Mouse (Mus musculus): ENCODE measurements around the gene Apobr.
A peak's percentile ranks its signal among the peaks of the same experiment; 100 is the strongest.

Gene Apobr

DNA sequence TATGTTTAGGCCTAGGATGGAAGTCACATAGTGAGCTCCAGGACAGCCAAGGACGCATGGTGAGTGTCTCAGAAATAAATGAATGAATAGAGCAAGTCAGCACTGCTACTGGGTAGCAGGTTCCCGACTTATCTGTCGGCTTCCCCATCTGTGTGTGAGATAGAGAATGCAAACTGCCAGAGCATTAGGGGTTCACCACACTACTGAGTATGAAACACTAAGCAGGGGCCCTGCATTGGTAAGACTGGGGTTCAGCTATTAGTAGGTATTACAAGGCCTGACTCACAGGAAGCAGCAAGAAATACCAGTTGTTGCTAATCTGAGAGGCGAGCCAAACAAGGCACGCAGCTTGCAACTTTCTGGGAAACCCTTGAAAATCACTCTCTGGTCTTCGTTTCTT is 14.2 kb downstream of the Apobr start:
- DNase-seq (ENCODE audit: low read depth) = no peak

DNA sequence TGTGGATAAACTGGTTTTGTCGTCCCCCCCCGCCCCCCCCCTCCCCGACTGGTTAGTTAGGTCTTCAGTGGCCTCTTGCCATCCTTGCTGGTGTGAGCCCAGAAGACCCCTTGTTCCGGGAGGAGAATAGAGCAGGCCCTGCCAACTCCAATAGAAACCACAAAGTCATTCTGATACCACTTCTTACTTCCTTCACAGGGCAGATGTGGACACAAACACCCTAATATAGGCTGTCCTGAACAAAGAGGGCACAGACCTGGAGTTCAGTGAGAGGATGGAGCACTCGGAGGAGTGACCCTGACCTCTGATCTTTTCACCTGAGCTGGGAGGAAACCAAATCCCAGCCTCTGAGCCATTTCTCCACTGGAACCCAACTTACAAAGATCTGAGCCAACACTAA is 17.2 kb downstream of the Apobr start:
- DNase-seq (ENCODE audit: low read depth) = no peak

DNA sequence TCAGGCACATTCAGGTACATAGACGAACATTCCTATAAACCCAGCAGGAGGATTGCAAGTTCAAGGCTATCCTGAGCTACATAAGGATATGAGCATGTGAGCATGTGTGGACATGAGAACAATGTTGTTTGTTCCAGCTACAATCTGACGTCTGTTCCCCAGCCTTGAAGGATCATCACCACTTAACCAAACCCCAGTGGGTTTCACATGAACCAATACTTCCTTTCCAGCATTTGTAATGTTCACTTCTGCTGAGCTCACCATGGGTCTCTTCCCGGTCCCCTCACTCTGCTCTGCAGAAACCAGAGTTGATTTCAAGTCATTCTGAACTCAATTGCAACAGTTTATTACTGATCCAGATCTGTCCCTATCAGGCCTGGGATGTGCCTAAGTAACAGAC is 17.9 kb downstream of the Apobr start:
- no peak for DNase-seq (ENCODE audit: low read depth)

DNA sequence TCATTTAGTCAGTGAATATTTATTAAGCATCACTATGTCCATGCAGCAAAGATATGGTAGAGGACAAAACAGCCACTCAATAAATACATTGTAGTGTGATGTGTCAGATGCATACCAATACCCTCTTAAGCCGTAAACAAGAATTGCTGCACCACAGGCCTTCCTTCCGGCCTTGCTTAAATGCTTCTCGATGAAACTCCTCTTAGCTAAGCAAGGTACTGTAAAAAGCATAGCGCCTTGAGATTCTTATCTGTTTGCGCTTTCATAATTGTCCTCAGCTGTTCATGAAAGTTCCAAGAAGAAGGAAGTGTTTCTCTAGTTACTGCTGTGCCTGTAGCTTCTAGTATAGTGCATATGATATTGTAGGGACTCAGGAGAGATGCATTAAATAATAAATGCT is 21.9 kb downstream of the Apobr start:
- no peak for DNase-seq (ENCODE audit: low read depth)

DNA sequence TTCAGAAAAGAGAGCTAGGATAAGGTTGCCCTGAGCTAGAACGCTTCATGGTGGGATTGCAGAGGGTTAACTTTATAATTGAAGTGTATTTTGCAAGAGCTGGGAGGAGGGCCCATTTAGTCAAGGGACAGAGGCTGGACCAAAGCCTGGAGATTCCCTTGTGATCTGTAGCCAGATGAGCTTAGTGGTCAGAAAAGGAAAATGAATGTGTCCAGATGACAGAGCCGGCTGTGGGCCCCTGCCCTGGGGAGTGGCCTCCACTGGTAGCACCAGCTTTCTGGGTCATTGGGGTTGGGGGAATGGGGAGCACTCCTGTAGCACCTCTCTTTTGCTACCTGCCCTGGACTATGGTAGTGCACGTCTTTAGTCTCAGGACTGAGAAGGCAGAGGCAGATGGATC is 22.3 kb downstream of the Apobr start:
- DNase-seq (ENCODE audit: low read depth) = no peak

DNA sequence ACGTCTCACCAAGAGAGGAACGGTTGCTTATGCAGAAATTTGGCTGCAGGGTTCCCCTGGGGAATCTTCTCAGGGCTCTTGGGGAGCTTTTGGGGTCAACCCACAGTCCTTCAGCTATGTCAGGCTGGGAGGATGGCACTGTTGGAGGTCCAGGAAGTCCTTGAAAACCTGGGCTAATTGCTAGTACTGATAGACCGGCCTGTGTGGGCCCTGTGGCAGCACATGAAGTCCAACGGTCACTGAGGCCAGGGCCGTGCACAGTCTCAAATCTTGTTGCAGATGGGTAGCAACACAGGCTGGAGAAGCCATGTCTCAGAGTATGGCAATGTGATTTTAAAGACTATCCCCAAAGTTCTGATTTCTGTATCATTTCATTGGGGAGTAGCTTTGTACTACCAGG is 23.1 kb downstream of the Apobr start:
- DNase-seq (ENCODE audit: low read depth) = no peak

DNA sequence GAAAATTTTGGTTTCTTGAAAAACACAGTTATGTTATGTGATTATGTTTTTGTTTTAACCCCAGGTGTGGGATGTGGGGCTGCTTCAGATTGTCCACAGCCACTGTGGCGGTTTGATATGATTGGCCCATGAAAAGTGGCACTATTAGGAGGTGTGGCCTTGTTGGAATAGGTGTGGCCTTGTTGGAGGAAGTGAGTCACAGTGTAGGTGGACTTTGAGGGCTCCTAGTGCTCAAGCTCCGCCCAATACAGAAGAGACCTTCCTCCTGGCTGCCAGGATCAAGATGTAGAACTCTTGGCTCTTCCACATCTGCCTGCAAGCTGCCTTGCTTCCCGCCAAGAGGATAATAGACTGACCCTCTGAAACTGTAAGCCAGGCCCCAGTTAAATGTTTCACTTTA is 28.0 kb downstream of the Apobr start:
- no peak for DNase-seq (ENCODE audit: low read depth)

DNA sequence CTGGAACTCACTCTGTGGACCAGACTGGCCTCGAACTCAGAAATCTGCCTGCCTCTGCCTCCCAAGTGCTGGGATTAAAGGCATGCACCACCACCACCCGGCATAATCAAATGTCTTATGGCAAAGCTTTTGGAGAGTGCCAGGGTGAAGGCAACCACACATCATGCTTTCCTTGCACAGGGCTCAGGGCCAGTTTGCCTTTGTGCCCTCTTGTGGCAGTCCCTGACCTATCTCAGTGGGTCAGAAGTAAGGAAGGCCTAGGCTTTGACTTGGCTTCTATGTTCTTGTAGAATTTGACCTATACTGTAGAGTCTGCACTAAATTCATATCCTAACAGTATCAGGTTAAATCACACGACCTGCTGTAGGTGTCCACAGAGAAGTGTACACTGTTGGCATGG is 32.0 kb downstream of the Apobr start:
- DNase-seq (ENCODE audit: low read depth) = no peak

DNA sequence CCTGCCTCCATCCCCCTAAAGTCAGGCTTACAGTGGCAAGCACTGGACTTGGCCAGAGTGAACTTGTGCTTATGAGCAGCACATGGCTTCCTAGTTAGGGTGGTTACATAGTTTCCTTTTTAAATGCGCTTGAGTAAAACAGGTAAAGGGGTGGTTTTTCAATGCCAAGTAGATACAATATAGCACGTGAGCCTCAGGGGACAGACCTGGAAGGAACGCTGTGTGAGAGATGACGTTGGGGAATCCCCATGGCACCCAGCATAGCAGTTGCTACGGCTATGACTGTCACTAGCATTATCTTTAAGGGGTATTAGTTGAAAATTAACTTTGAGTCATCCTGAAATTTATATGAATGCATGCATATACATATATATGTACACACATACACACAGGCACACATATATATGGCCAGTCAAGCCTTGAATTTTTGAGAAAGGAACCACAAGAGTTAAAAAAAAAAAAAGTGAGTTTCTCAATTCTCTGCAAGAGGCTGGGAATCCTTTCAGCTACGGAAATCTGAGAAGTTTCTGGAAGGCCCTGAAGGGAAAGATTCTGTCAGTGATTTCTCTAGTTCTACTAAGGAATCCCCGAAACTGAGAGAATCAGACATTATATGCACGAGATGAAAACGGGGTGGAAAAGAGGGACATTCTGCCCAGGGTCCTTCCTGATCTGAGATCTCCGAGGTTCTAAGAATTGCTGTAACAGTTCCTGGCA is 35.0 kb downstream of the Apobr start:
- DNase-seq (ENCODE audit: low read depth) = no peak

DNA sequence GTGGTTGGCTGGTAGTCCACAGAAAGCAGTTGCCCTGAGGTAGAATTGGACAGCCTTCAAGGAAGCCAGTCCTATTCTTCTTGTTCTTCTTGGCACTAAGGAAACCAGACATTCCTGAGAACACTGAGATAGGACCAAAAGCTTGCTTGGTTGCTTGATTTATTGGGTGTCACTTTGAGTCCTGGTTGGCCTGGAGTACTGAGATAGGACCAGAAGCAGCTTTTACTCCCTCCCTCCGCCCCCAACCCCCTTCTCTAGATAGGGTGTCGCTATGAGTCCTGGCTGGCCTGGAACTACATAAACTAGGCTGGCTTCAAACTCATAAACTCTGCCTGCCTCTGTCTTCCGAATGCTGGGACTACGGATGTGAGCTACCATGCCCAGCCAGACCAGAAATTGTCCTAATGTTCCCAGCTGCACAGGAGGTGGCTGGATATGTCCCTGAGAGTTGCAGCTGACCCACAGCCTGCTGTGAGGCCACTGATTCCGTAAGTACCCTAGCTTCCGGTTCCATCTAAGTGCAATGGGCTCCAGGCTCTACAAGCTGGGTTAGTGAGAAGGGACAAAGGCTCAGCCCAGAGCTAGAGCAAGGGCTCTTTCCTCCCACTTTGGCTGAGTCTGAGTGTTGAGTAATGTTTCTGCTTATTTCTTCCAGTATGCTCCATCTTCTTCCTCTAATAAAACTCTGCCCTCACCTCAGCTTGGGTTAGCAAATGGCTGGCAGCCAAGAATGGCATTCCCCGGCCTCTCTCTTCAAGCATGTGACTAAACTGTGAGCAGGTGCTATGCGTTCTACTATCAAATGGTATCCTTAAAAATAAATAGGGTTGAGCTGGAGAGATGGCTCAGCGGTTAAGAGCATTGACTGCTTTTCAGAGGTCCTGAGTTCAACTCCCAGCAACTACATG is 37.0 kb downstream of the Apobr start:
- peak; percentile 46 for DNase-seq (ENCODE audit: low read depth)

DNA sequence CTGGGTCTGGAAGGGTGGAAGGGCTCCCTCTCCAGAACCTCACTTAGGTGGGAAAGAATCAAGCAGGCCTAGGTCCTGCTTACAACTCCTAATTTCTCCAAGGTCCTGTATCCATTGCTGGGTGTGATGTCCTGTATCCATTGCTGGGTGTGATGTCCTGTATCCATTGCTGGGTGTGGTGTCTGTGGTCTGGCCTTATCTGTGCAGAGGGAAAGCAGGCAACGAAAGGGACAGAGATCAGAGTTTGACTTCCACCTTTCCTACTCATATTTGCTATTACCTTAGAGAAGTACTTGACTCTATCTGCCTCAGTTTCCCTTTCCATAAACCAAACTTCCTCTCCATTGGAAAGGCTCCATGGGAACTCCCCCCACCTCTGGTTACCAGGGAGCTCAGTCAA is 38.6 kb downstream of the Apobr start:
- DNase-seq (ENCODE audit: low read depth) = peak; percentile 23

DNA sequence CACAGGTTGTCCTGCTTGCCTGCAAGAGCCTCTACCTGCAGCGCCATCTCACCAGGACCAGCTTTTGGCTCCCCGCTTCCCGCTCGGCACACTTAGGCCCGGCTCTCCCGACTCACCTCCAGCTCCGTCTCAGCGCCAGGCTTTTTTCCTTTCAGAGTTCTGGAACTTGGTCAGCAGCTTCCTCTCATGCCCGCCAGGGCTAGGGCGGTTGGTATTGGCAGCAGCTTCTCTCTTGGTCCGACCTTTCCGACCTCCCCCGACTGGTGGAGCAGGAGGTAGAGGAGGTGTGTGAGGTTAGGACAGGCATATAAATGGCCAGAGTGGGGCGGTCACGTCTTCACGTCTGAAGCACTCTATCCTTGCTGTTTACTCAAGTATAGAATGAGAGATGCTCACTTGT is 40.0 kb downstream of the Apobr start:
- no peak for DNase-seq (ENCODE audit: low read depth)

DNA sequence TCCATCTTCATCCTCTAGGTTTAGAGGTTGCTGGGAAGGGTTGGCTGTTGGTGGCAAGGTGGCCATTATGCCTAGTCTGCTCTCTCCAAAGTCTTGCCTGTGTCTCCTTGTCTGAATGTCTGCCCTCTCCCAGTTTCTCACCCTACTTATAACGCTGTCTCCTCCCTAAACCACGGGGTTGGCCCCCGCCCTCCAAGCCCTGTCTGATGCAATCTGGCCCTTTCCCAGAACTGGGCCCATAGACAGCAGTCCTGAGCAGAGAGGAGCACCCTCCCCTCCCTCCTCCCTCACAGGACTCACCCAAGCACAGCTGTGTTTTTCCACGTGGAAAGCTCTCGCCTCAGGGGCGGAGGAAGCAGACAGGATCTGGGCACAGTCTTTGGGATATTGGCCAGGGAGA is 40.6 kb downstream of the Apobr start:
- peak; percentile 62 for DNase-seq (ENCODE audit: low read depth)

DNA sequence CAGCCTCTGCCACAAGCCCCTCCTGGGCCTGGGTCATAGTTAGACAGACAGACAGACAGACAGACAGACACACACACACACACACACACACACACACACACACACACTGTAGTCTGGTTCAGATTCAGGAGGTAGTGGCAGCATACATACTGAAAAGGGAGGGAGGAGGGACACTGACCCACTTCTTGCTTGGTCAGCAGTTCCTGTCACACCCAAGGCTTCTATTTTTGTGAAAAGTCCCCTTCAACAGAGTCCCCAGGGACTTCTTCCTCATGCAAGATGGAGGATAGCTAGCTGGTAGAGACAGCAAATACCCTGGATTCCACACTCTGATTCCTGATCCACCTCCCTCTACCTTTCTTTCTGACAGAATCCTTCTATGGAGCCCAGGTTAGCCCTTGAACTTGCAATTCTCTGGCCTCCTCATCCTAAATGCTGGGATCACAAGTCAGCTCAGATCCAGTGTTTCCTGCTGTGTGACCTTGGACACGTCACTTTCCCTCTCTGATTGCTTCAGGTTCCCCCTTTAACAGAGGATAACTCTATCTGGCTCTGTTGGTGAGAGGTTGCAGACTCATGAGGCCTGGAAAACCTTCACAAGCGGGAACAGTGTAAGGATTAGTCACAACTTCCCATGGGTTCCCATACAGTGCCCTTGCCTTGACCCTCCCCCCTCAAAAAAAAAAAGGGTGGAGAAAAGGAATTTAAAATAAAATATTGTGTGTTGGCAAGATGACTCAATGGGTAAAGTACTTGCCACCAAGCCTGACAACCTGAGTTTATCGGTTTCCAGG is 41.3 kb downstream of the Apobr start:
- DNase-seq (ENCODE audit: low read depth) = no peak

DNA sequence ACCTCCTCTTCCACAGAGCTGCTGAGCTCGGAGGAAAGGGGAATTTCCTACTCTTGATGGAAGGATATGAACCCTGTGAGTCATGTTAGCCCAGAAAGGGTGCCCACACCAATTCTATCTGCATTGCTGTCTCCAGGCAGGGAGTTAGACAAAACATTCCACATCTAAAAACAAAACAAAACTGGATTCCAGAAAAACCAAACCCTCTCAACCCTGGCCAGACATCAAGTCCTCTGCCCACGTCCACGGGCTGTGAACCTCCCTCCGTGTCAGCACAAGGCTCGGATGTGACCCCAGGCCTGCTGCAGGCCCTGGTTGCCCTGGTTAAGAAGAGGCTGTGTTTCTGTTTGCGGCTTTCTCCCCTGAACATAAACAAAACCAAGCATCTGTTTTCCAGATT is 43.4 kb downstream of the Apobr start:
- DNase-seq (ENCODE audit: low read depth) = no peak

DNA sequence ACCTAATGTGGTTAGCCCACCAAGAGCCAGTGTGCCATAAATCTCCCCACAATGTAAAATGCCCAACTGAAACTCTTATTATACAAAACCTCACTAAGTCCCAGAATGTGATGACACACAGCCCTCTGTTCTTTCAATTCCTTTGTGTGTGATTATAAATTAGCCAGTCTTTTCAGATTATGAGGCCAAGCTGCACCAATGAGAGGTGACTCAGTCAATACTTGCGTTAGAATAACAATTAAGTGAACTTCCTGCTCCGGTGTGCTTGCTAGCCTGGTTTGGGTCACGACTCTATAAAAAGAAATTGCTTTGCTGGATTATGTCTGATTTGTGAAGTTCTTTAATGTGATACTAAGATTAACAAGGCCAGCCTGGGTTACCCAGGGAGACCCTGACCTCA is 45.2 kb downstream of the Apobr start:
- no peak for DNase-seq (ENCODE audit: low read depth)

DNA sequence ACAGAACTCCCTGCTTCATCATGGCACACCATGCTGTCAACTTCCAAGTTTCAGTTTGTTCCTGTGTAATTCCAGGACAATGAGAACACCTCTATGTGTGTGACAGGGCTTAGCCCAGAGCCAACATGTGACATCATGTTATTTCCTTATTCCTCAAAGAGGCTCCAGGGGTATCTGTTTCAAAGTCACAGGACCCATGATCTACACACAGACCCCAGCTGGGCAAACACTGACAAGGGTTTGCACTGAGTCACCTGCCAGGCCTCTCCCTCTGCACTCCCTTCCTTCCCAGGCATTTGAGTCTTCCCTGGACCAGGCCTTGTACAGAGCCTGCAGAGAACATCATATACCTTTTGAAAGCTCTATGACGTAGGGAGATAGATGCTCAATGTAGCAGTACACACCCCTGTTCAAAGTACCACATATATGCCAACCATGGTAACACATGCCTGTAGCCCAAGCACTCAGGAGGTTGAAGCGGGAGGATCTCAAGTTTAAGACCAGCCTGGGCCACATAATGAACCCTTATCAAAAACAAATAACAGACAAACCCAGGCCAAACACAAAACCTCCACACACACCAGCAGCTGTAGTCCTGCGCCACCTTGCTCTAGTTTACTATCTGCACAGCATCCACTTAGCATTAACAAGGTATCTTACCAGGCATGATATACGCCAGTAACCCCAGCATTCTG is 46.2 kb downstream of the Apobr start, which contains the start of gene Nupr1:
TSS of gene Nupr1 (minus strand) at position 38 of the 695 bp plus-strand sequence.
- no peak for DNase-seq (ENCODE audit: low read depth)

DNA sequence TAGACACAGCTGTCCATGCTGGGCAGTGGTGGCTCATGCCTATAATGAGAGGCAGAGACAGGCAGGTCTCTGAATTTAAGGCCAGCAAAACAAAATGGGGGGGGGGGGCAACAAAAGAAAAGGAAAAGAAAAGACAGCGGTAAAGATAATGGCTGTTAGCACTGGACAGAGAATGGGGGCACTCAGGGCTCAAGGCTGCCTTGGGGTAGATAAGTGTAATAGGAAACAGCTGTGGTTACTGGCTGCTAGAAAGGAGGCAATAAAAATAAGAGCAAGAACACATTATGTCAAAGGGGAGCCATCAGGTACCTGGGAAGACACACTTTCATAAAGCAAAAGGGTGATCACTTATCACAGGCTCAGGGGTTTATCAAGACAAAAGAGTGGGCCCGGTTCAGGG is 47.7 kb downstream of the Apobr start:
- DNase-seq (ENCODE audit: low read depth) = no peak

DNA sequence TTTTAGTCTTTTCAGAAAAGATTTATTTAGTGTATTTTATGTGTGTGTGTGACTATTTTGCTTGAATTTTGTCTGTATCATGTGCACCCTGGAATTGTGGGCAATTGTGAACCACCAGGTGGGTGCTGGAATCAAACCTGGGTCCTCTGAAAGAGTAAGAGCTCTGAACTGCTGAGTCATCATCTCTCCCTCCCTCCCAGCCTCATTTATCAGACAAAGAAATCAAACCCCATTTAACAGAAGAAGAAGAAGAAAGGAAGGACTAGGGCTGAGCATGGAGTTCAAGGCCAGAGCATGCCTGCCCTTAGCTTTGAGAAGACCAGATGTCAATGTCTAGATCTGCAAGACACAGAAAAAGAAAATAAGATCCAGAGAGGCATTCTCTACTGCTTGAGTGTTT is 50.6 kb downstream of the Apobr start:
- no peak for DNase-seq (ENCODE audit: low read depth)

DNA sequence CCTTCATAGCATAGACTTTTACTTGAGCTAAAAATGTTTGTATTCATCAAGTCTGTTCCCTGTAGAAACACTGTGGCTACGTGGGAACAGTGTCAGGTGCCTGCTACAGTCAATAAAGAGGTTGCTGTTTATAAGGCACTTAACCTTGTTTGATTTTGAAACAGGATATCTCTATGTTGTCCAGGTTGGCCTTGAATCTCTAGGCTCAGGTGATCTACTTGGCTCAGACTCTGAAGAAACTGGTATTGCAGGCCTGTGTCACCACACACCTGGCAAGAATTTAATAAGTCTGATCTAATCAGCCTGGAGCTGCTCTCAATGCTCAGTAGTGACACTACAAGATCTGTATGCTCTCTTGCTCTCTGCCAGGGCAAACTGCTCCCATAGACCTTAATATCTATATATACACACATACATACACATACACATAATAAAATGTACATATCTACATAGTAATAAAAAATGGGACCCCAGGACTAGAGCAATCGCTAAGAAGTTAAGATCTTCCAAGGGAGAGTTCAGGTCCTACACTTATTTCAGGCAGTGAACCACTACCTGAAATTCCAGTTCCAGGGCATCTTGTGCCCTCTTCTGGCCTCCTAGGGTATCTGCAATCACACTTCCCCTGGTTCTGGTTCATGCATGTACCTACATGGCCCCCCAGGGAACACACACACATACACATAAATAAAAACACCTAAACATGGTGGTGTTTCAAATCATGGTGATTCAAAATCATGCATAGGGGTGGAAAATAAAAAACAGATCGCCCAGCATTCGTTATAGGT is 52.2 kb downstream of the Apobr start:
- DNase-seq (ENCODE audit: low read depth) = no peak

All from c-Kit-positive CD71-positive TER-119-negative erythroid progenitor cells, embryonic 14.5 days (primary cell).